Mouse (Mus musculus): ENCODE measurements around the gene Rnf150. TPM values are rescaled to one million over a fixed set of nuclear protein-coding genes. Genes with fewer than 3 reads are reported as not detected.

Rnf150 gene
- polyA plus RNA-seq, 1 experiment, result 11.0 TPM

- DNase-seq, result no peak
- TF ChIP-seq CTCF (IDR thresholded peaks at IDR 0.05; ENCODE audit: borderline replicate concordance, insufficient read depth, low read depth, low read length) (no peak), POLR2A (IDR thresholded peaks at IDR 0.05; ENCODE audit: borderline replicate concordance, insufficient read depth, low read length) (no peak)
- no peaks in the 10 kb centered on the region for H3K27me3 ChIP-seq (ENCODE audit: control insufficient read depth, insufficient read depth, low read length)
- 96% methylated on average over 2 of the region's 2 CpGs for WGBS
- H3K4me3 ChIP-seq (replicated peaks; ENCODE audit: insufficient read depth, low read depth, low read length), result no peak overlapping the region
- no peaks in the 10 kb centered on the region for H3K4me1 ChIP-seq (ENCODE audit: control insufficient read depth, insufficient read depth, low read length)
- no peak overlapping the region for H3K27ac ChIP-seq (ENCODE audit: insufficient read depth, low read length)
These were observed 33.6 kb downstream of the Rnf150 start for GRCm38 (mm10) chr8:82896796-82897195.

DNA sequence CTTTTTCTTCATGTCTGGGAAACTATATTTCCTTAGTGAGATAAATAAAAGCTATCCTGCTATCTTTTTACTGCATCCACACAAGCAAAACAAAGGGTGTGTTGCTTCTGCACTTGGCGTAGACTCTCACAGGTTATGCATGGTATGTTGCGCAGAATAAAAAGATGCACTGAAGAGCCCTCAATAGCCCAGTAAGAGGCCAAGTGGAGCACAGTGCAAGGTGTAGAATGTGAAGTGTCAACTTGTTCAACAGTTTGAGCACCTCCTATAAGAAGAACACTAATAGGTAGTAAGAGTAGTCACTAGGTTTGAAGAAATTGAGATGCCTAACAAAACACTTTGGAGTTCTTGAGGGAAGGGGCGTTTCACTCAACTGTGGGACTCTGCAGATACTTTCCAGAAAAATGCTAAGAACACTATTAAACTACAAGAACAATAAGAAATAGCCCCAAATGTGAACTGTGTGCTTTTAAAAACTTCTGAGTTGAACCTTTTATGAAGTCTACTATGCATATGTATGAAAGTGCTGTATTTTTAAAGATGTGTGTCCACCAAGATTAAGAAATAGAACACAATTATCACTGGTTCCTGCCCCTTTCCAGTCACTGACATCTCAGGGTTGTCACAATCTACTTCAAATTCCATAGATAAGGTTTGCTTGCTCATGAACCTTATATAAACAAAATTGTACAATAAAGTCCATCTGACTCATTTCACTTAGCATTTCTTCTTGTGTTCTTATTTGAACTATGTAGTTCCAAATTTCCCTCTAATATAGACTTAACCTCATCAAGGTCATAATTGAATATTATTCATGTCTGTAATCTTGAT, 34.7 kb downstream of the Rnf150 start:
- Histone ChIP-seq H3K4me1 (ENCODE audit: control insufficient read depth, insufficient read depth, low read length) (no peaks in the 10 kb centered on the region), H3K27ac (ENCODE audit: insufficient read depth, low read length) (no peak overlapping the region), H3K4me3 (replicated peaks; ENCODE audit: insufficient read depth, low read depth, low read length) (no peak overlapping the region), H3K27me3 (ENCODE audit: control insufficient read depth, insufficient read depth, low read length) (no peaks in the 10 kb centered on the region)
- DNase-seq, result no peak
- WGBS, result 92% methylated on average over 3 of the region's 3 CpGs
- TF ChIP-seq POLR2A (IDR thresholded peaks at IDR 0.05; ENCODE audit: borderline replicate concordance, insufficient read depth, low read length), result no peak
- no peak for TF ChIP-seq CTCF (IDR thresholded peaks at IDR 0.05; ENCODE audit: borderline replicate concordance, insufficient read depth, low read depth, low read length)

- H3K4me3 ChIP-seq (replicated peaks; ENCODE audit: insufficient read depth, low read depth, low read length), result no peak overlapping the region
- no peaks in the 10 kb centered on the region for H3K4me1 ChIP-seq (ENCODE audit: control insufficient read depth, insufficient read depth, low read length)
- H3K27me3 ChIP-seq (ENCODE audit: control insufficient read depth, insufficient read depth, low read length), result no peaks in the 10 kb centered on the region
- DNase-seq, result no peak
- H3K27ac ChIP-seq (ENCODE audit: insufficient read depth, low read length), result no peak overlapping the region
- TF ChIP-seq POLR2A (IDR thresholded peaks at IDR 0.05; ENCODE audit: borderline replicate concordance, insufficient read depth, low read length) (no peak), CTCF (IDR thresholded peaks at IDR 0.05; ENCODE audit: borderline replicate concordance, insufficient read depth, low read depth, low read length) (no peak)
- WGBS, result 91% methylated on average over 8 of the region's 8 CpGs
These were observed 35.3 kb downstream of the Rnf150 start for GRCm38 (mm10) chr8:82898459-82898841.

- no peaks in the 10 kb centered on the region for H3K27me3 ChIP-seq (ENCODE audit: control insufficient read depth, insufficient read depth, low read length)
- H3K4me1 ChIP-seq (ENCODE audit: control insufficient read depth, insufficient read depth, low read length), result no peaks in the 10 kb centered on the region
- WGBS, result 80% methylated on average over 4 of the region's 4 CpGs
- DNase-seq, result no peak
- no peak overlapping the region for H3K4me3 ChIP-seq (replicated peaks; ENCODE audit: insufficient read depth, low read depth, low read length)
- TF ChIP-seq CTCF (IDR thresholded peaks at IDR 0.05; ENCODE audit: borderline replicate concordance, insufficient read depth, low read depth, low read length), result no peak
- H3K27ac ChIP-seq (ENCODE audit: insufficient read depth, low read length), result no peak overlapping the region
These were observed 37.8 kb downstream of the Rnf150 start for GRCm38 (mm10) chr8:82900958-82901357.

- H3K4me3 ChIP-seq (replicated peaks; ENCODE audit: insufficient read depth, low read depth, low read length), result no peak overlapping the region
- WGBS, result 62% methylated on average over 12 of the region's 12 CpGs
- H3K4me1 ChIP-seq (ENCODE audit: control insufficient read depth, insufficient read depth, low read length), result no peaks in the 10 kb centered on the region
- no peak for DNase-seq
- no peaks in the 10 kb centered on the region for H3K27me3 ChIP-seq (ENCODE audit: control insufficient read depth, insufficient read depth, low read length)
- TF ChIP-seq CTCF (IDR thresholded peaks at IDR 0.05; ENCODE audit: borderline replicate concordance, insufficient read depth, low read depth, low read length), result no peak
- no peak for TF ChIP-seq POLR2A (IDR thresholded peaks at IDR 0.05; ENCODE audit: borderline replicate concordance, insufficient read depth, low read length)
- H3K27ac ChIP-seq (ENCODE audit: insufficient read depth, low read length), result no peak overlapping the region
These were observed 38.5 kb downstream of the Rnf150 start for GRCm38 (mm10) chr8:82901549-82902138.

DNA sequence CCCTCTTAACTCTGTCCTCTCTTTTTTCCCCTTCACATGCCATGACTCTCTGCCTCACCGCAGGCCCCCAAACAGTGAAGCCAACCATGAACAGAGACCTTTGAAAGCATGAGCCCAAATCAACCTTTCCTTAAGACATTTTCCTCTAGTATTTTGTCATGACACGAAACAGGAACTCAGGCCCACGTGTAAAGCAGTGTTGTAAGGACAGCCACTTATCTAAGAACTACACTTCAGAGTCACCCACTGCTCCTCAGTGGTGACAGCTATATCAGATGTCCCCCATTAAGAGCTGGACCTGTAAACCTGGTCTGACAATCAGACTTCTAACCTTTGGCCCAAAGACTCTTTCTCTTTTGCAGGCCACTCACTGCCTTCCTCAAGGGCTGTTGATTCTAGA, 40.3 kb downstream of the Rnf150 start:
- DNase-seq, result no peak
- TF ChIP-seq CTCF (IDR thresholded peaks at IDR 0.05; ENCODE audit: borderline replicate concordance, insufficient read depth, low read depth, low read length) (no peak), POLR2A (IDR thresholded peaks at IDR 0.05; ENCODE audit: borderline replicate concordance, insufficient read depth, low read length) (no peak)
- Histone ChIP-seq H3K4me3 (replicated peaks; ENCODE audit: insufficient read depth, low read depth, low read length) (no peak overlapping the region), H3K4me1 (ENCODE audit: control insufficient read depth, insufficient read depth, low read length) (no peaks in the 10 kb centered on the region), H3K27ac (ENCODE audit: insufficient read depth, low read length) (no peak overlapping the region), H3K27me3 (ENCODE audit: control insufficient read depth, insufficient read depth, low read length) (no peaks in the 10 kb centered on the region)
- whole genome bisulfite sequencing, result 79% methylated on average over 3 of the region's 3 CpGs

DNA sequence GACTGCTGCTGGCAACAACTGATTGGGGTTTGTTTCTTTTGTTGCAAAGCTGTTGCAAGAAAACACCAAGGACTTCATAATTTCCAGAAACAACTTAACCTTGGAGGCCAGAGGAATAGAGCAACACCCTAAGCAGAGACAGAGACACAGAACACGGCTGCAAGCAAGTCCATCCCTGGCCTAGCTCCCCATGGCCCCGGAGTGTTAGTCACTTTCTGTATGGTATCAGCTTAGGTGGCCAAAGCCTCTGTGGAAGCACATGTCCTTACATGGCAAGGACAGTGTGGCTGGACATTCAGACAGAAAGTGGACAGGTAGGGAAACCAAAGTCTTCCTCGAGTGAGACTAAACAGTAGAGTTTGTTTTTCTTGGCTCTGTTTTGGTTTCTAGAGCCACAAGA, 44.1 kb downstream of the Rnf150 start:
- H3K4me1 ChIP-seq (ENCODE audit: control insufficient read depth, insufficient read depth, low read length), result no peaks in the 10 kb centered on the region
- H3K27me3 ChIP-seq (ENCODE audit: control insufficient read depth, insufficient read depth, low read length), result no peaks in the 10 kb centered on the region
- 85% methylated on average over 3 of the region's 3 CpGs for WGBS
- TF ChIP-seq CTCF (IDR thresholded peaks at IDR 0.05; ENCODE audit: borderline replicate concordance, insufficient read depth, low read depth, low read length), result no peak
- H3K27ac ChIP-seq (ENCODE audit: insufficient read depth, low read length), result no peak overlapping the region
- DNase-seq, result no peak
- no peak overlapping the region for H3K4me3 ChIP-seq (replicated peaks; ENCODE audit: insufficient read depth, low read depth, low read length)

DNA sequence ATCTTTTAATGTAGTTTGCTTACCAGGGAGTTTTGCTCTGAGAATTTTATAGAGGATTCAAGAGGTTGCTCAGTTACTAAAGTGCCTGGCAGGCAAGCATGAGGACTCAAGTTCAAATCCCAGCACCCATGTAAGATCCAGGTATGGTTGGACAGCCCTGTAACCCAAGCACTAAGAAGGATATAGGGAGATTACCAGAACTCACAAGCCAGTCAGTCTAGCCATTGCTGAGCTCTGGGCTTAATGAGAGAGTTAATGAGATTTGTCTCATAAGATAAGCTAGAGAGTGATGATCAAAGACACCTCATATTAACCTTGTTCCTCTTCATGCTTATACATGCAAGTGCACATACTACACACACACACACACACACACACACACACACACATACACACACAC, 48.3 kb downstream of the Rnf150 start:
- Histone ChIP-seq H3K27ac (ENCODE audit: insufficient read depth, low read length) (no peak overlapping the region), H3K27me3 (ENCODE audit: control insufficient read depth, insufficient read depth, low read length) (no peaks in the 10 kb centered on the region; the same call in 1 of the 2 replicates), H3K4me1 (ENCODE audit: control insufficient read depth, insufficient read depth, low read length) (no peaks in the 10 kb centered on the region), H3K4me3 (replicated peaks; ENCODE audit: insufficient read depth, low read depth, low read length) (no peak overlapping the region)
- no peak for DNase-seq
- TF ChIP-seq POLR2A (IDR thresholded peaks at IDR 0.05; ENCODE audit: borderline replicate concordance, insufficient read depth, low read length) (no peak), CTCF (IDR thresholded peaks at IDR 0.05; ENCODE audit: borderline replicate concordance, insufficient read depth, low read depth, low read length) (no peak)
